Mouse (Mus musculus): ENCODE data around the gene Gstm5.

GRCm38 (mm10) chr3:107895720-107896569, at the start of gene Gstm5:
- no peak for TF ChIP-seq CTCF (IDR thresholded peaks at IDR 0.05; ENCODE audit: extremely low read depth, insufficient read depth, low read length)
- peak; percentile 96 for TF ChIP-seq POLR2A (IDR thresholded peaks at IDR 0.05; ENCODE audit: extremely low read depth, insufficient read depth, low read length)
